Mouse (Mus musculus) cortical plate, adult 2 months (tissue): ENCODE results near the gene Tmem252.

Source experiments
- CTCF ChIP-seq: fragments of 200-500 bp; IDR thresholded peaks from 2 replicates; pipeline ENCODE4 v1.5.1; 2011; ENCODE audit warnings: mild to moderate bottlenecking, control low read depth, low read length; ENCODE audit not compliant: insufficient read depth; ENCODE audit errors: extremely low read depth
- POLR2A ChIP-seq: fragments of 200-500 bp; IDR thresholded peaks from 2 replicates; pipeline ENCODE4 v1.6.1; 2011; ENCODE audit warnings: mild to moderate bottlenecking, low read length, control low read depth; ENCODE audit not compliant: insufficient read depth; ENCODE audit errors: extremely low read depth

DNA sequence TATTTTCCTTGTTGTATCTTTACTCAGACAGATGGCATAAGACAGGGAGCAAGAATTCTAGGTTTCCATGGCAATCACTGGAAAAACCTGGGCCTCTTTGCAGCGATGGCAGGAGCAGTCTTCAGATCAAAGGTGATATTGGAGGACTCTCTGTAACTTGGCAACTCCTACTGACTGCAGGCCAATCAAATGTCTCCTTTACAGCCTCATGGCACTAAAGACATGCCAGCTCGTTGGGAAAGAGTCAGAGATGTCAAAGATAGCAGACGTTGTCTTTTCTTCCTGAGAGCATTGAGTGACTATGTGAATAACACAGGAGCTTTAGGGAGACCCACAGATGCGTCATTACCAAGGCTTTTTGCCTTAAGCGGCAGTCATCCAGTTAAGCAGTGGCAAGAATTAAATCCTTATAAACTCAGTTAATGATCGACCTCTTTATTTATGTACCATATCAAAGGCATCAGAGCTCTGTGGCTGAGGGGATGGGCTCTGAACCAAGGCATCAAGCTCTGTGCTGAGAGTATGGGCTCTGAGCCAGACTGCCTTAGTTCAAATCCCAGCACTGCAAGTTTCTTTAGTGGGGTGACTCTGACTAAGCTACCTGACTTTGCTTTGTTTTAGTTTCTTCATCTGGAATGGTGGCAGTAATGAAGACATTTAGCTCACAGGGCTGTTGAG, 21.3 kb upstream of the Tmem252 start:
- TF ChIP-seq CTCF (no peak), POLR2A (no peak)
